9 mouse cellular contexts compared by ENCODE assay signal in genomic region chr11:117130068-117130467, GRCm38 (mm10). TPM values are rescaled to one million over a fixed set of nuclear protein-coding genes. Genes with fewer than 3 reads are reported as not detected.
DNase-seq lines count a peak whose midpoint lies in the region; ATAC-seq and TF ChIP-seq lines count a peak whose summit lies in the region.
"Had no signal": no experiment of that assay in that cellular context is flagged by ENCODE, and none has a peak within 500 bp of the region (broad histone marks: within the 10 kb centered on the region; RNA-seq: fewer than 3 reads in every experiment).

No protein-coding gene starts in this region.

- intact Hi-C loops in heart, postnatal 14 days (cut with DNase I): no loop called here

- no peak overlapping the region for H3K9ac ChIP-seq in heart, embryonic 15.5 days
- H3K9ac ChIP-seq in neural tube, embryonic 12.5 days: 0 out of 2 replicates have a peak overlapping the region, but pooled peaks have one; percentile 13
- H3K9ac ChIP-seq in limb, embryonic 14.5 days (ENCODE audit: low read depth, low read length, severe bottlenecking): no peak overlapping the region
- H3K9ac ChIP-seq in forebrain, embryonic 12.5 days: no peak overlapping the region

- H3K9me3 ChIP-seq in heart, embryonic 15.5 days (replicated peaks): no peaks in the 10 kb centered on the region
- no peaks in the 10 kb centered on the region for H3K9me3 ChIP-seq in neural tube, embryonic 12.5 days
- H3K9me3 ChIP-seq in limb, embryonic 14.5 days (ENCODE audit: control insufficient read depth, low read length): no peaks in the 10 kb centered on the region
- no peaks in the 10 kb centered on the region for H3K9me3 ChIP-seq in forebrain, embryonic 12.5 days

- no peak for ATAC-seq in heart, embryonic 15.5 days (replicated peaks; ENCODE audit: insufficient number of reproducible peaks, insufficient read depth, low FRiP score, low read depth)
- no peak for ATAC-seq in neural tube, embryonic 12.5 days (ENCODE audit: low FRiP score, low read depth)
- ATAC-seq in limb, embryonic 14.5 days (ENCODE audit: low FRiP score, low read depth): no peak
- no peak for ATAC-seq in megakaryocyte-erythroid progenitor cell, adult 5-6 weeks (replicated peaks; ENCODE audit: low FRiP score, low TSS enrichment, poor library complexity, severe bottlenecking)
- no peak for ATAC-seq in forebrain, embryonic 12.5 days (ENCODE audit: low FRiP score)

- H3K4me2 ChIP-seq in heart, embryonic 15.5 days: no peak overlapping the region
- H3K4me2 ChIP-seq in neural tube, embryonic 12.5 days (replicated peaks): no peak overlapping the region
- H3K4me2 ChIP-seq in limb, embryonic 14.5 days (replicated peaks; ENCODE audit: low read depth, low read length, severe bottlenecking): no peak overlapping the region
- H3K4me2 ChIP-seq in forebrain, embryonic 12.5 days: no peak overlapping the region

- peaks cover 2% of the 10 kb centered on the region; the same call in 1 of the 2 replicates for H3K36me3 ChIP-seq in heart, embryonic 15.5 days
- peaks cover 14% of the 10 kb centered on the region for H3K36me3 ChIP-seq in neural tube, embryonic 12.5 days
- H3K36me3 ChIP-seq in limb, embryonic 14.5 days (ENCODE audit: control insufficient read depth, insufficient read depth, low read length): peaks cover 27% of the 10 kb centered on the region
- no peaks in the 10 kb centered on the region; the same call in none of the 2 replicates for H3K36me3 ChIP-seq in forebrain, embryonic 12.5 days (replicated peaks)

- peak overlapping the region; percentile 95; the same call in 1 of the 2 replicates for H3K27ac ChIP-seq in heart, embryonic 15.5 days
- H3K27ac ChIP-seq in neural tube, embryonic 12.5 days: no peak overlapping the region
- H3K27ac ChIP-seq in limb, embryonic 14.5 days (replicated peaks; ENCODE audit: low read depth, low read length): peak overlapping the region; percentile 56; the same call in 1 of the 2 replicates
- no peak overlapping the region for H3K27ac ChIP-seq in forebrain, embryonic 12.5 days

- H3K27me3 ChIP-seq in heart, embryonic 15.5 days: no peaks in the 10 kb centered on the region
- H3K27me3 ChIP-seq in neural tube, embryonic 12.5 days (replicated peaks): no peaks in the 10 kb centered on the region
- H3K27me3 ChIP-seq in limb, embryonic 14.5 days (ENCODE audit: control insufficient read depth, insufficient read depth, low read length): no peaks in the 10 kb centered on the region
- H3K27me3 ChIP-seq in forebrain, embryonic 12.5 days: no peaks in the 10 kb centered on the region

- H3K4me3 ChIP-seq in heart, embryonic 15.5 days: no peak overlapping the region
- H3K4me3 ChIP-seq in neural tube, embryonic 12.5 days: no peak overlapping the region
- H3K4me3 ChIP-seq in limb, embryonic 14.5 days (replicated peaks; ENCODE audit: low read length): no peak overlapping the region
- H3K4me3 ChIP-seq in forebrain, embryonic 12.5 days (replicated peaks): no peak overlapping the region

- 86% methylated on average over 8 of the region's 8 CpGs for WGBS in heart, embryonic 15.5 days
- 80% methylated on average over 8 of the region's 8 CpGs for WGBS in neural tube, embryonic 12.5 days
- WGBS in limb, embryonic 14.5 days: 66% methylated on average over 8 of the region's 8 CpGs
- WGBS in forebrain, embryonic 12.5 days: 50% methylated on average over 8 of the region's 8 CpGs

- no peak for DNase-seq in heart, postnatal 14 days
- DNase-seq in neural tube, embryonic 10.5 days (ENCODE audit: extremely low spot score, low spot score): no peak
- DNase-seq in limb, embryonic 14.5 days (ENCODE audit: low spot score): no peak
- no peak for DNase-seq in B cell, adult 2 months
- DNase-seq: spleen, adult 18-20 months had no signal

- peaks cover 72% of the 10 kb centered on the region for H3K4me1 ChIP-seq in heart, embryonic 15.5 days (replicated peaks)
- peaks cover 28% of the 10 kb centered on the region for H3K4me1 ChIP-seq in neural tube, embryonic 12.5 days
- peaks cover 48% of the 10 kb centered on the region for H3K4me1 ChIP-seq in limb, embryonic 14.5 days (ENCODE audit: control insufficient read depth, insufficient read depth, low read length)
- H3K4me1 ChIP-seq in forebrain, embryonic 12.5 days: peaks cover 51% of the 10 kb centered on the region

- TF ChIP-seq POLR2A in limb, embryonic 14.5 days (IDR thresholded peaks at IDR 0.05; ENCODE audit: borderline replicate concordance, extremely low read depth, insufficient read depth, insufficient read length): no peak

RNA-seq across cellular contexts. Expression of gene Sec14l1, which starts 15.1 kb away (rescaled TPM):
- polyA plus RNA-seq in heart, embryonic 15.5 days (2015; fragmentation: Nextera tagmentation; extraction: Ambion mirVana): 42.1 and 48.8 TPM in 2 replicates
- total RNA-seq in heart, postnatal 14 days (2021): 10 to 100 TPM; 89.1 to 92.0 TPM
- polyA plus RNA-seq in neural tube, embryonic 12.5 days (2016; fragmentation: Nextera tagmentation; extraction: Ambion mirVana): 68.8 and 71.5 TPM in 2 replicates
- polyA plus RNA-seq in limb, embryonic 14.5 days (2012; rRNA removed): 72.5 and 85.2 TPM in 2 replicates
- polyA plus RNA-seq in limb, embryonic 14.5 days (2014; fragmentation: Nextera tagmentation; extraction: Ambion mirVana): 38.7 and 40.3 TPM in 2 replicates
- 13.5 and 14.4 TPM in 2 replicates for total RNA-seq in megakaryocyte-erythroid progenitor cell, adult 5-6 weeks (2014; fragmentation: Nextera tagmentation)
- 6.7 and 10.6 TPM in 2 replicates for total RNA-seq in megakaryocyte-erythroid progenitor cell, adult 5-6 weeks (2017)
- polyA plus RNA-seq in forebrain, embryonic 12.5 days (2016; fragmentation: Nextera tagmentation; extraction: Ambion mirVana): 67.2 and 67.6 TPM in 2 replicates

Comparison
In these comparisons a context has a peak if more than half of its experiments do, and no peak if none do; other contexts are left out.
1. H3K27ac ChIP-seq: peak in heart, embryonic 15.5 days (single experiment) and limb, embryonic 14.5 days (single experiment); none in neural tube, embryonic 12.5 days (single experiment) and forebrain, embryonic 12.5 days (single experiment).